Mouse (Mus musculus): Measurements from ENCODE around the gene Yaf2. TPM values are rescaled to one million over a fixed set of nuclear protein-coding genes. Genes with fewer than 3 reads are reported as not detected.
"Not testable (repeated sequence)": the region's sequence is repeated elsewhere in the genome, so short reads cannot be mapped to it uniquely, and the experiment has no call there.

Yaf2 gene
- polyA plus RNA-seq (2015; fragmentation: Nextera tagmentation; extraction: Ambion mirVana) = 56.0 and 59.4 TPM in 2 replicates

DNA sequence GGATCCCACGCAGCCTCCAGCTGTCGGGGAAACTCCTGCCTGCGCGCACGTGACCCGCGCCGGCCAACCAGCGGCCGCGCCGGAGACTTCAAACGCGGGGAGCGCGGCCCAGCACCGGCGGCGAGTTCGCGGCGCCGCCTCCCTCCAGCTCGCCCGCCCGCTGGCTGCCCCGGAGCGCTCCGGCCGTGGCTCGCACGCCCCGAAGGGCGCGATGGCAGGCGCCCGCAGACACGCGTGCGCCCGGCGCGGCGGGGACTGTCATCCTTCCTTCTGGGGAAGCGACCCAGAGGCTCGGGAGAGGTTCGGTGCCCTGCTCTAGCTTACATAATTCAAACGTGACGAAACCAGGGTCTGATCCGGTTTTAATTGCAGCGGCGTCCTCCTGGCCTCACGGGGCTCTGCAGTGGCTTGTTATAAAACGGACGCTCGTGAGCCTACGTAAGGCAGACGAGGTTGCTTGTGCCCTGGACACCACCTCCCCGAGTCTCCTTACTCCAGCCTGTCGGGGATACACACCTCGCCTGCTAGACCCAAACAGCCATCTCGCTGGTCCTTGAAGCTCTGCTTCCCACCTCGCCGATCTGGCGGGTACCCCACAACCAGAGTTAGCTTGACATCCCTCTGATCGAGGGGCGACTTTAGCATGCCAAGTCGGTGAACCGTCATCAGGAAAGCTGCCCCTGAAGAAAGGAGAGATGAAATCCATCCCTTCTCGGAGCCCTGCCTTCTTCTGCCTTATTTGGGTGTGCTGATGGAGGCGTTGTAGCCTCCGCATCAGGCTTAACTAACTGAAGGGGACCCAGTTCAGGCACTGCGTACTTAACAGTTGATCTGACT lies at the start of gene Yaf2:
TSS of gene Yaf2 (minus strand) at position 11 of the 837 bp plus-strand sequence.
- Histone ChIP-seq H3K4me2 (replicated peaks) (peak within 1 kb of the TSS; percentile 89), H3K36me3 (peaks cover 4% of the 10 kb centered on the region; the same call in 1 of the 2 replicates), H3K4me1 (no peaks in the 10 kb centered on the region), H3K9me3 (replicated peaks) (no peaks in the 10 kb centered on the region), H3K27me3 (no peaks in the 10 kb centered on the region), H3K9ac (peak within 1 kb of the TSS; percentile 80), H3K4me3 (replicated peaks) (peak within 1 kb of the TSS; percentile 85), H3K27ac (replicated peaks) (peak within 1 kb of the TSS; percentile 89)
- under 1% methylated on average over 49 of the region's 73 CpGs for WGBS
- ATAC-seq (ENCODE audit: insufficient number of reproducible peaks, low FRiP score, low TSS enrichment, low read depth) = peak; percentile 95

GRCm38 (mm10) chr15:93381337-93381736 lies 44.6 kb upstream of the Yaf2 start:
- no peak overlapping the region for H3K27ac ChIP-seq (replicated peaks)
- H3K9ac ChIP-seq = no peak overlapping the region
- H3K4me3 ChIP-seq (replicated peaks) = no peak overlapping the region
- ATAC-seq (ENCODE audit: insufficient number of reproducible peaks, low FRiP score, low TSS enrichment, low read depth) = no peak
- 67% methylated on average over 5 of the region's 5 CpGs for WGBS
- no peaks in the 10 kb centered on the region for H3K4me1 ChIP-seq
- H3K9me3 ChIP-seq (replicated peaks) = no peaks in the 10 kb centered on the region
- peaks cover 21% of the 10 kb centered on the region for H3K36me3 ChIP-seq
- no peak overlapping the region for H3K4me2 ChIP-seq (replicated peaks)
- no peaks in the 10 kb centered on the region for H3K27me3 ChIP-seq

- 78% methylated on average over 3 of the region's 3 CpGs for WGBS
- no peak overlapping the region for H3K9ac ChIP-seq
- 0 out of 2 replicates have a peak, but pooled peaks cover 5% of the 10 kb centered on the region for H3K36me3 ChIP-seq
- no peak overlapping the region for H3K27ac ChIP-seq (replicated peaks)
- no peaks in the 10 kb centered on the region for H3K9me3 ChIP-seq (replicated peaks)
- no peaks in the 10 kb centered on the region for H3K4me1 ChIP-seq
- H3K4me3 ChIP-seq (replicated peaks) = no peak overlapping the region
- no peak for ATAC-seq (ENCODE audit: insufficient number of reproducible peaks, low FRiP score, low TSS enrichment, low read depth)
- H3K4me2 ChIP-seq (replicated peaks) = no peak overlapping the region
- H3K27me3 ChIP-seq = no peaks in the 10 kb centered on the region
Measured at GRCm38 (mm10) chr15:93379177-93379576, 42.4 kb upstream of the Yaf2 start.

DNA sequence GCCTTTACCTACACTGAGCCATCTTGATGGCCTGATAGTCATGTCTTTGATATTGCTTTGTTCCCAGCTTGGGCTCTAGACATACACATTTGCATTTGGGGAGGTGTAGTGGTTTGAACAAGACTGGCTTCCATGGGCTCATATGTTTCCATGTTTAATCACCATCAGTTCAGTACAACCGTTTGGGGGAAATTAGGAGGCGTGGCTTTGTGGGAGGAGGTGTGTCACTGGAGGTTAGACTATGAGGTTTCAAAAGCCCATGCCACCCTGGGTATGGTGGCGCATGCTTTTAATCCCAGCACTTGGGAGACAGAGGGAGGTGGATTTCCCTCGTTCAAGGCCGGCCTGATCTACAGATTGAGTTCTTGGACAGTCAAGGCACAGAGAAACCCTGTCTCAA lies 39.0 kb upstream of the Yaf2 start:
- Histone ChIP-seq H3K4me1 (no peaks in the 10 kb centered on the region), H3K9ac (no peak overlapping the region), H3K27ac (replicated peaks) (no peak overlapping the region), H3K4me3 (replicated peaks) (no peak overlapping the region), H3K4me2 (replicated peaks) (no peak overlapping the region), H3K9me3 (replicated peaks) (no peaks in the 10 kb centered on the region), H3K27me3 (no peaks in the 10 kb centered on the region), H3K36me3 (no peaks in the 10 kb centered on the region)
- 85% methylated on average over 5 of the region's 5 CpGs for WGBS
- no peak for ATAC-seq (ENCODE audit: insufficient number of reproducible peaks, low FRiP score, low TSS enrichment, low read depth)

DNA sequence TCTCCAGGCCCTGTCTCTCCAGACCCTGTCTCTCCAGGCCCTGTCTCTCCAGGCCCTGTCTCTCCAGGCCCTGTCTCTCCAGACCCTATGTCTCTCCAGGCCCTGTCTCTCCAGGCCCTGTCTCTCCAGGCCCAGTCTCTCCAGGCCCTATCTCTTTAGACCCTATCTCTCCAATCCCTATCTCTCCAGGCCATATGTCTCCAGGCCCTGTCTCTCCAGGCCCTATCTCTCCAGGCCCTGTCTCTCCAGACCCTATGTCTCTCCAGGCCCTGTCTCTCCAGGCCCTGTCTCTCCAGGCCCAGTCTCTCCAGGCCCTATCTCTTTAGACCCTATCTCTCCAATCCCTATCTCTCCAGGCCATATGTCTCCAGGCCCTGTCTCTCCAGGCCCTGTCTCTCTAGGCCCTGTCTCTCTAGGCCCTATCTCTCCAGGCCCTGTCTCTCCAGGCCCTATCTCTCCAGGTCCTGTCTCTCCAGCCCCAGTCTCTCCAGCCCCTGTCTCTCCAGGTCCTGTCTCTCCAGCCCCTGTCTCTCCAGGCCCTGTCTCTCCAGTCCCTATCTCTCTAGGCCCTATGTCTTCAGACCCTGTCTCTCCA lies 35.9 kb upstream of the Yaf2 start:
- not testable (repeated sequence) for H3K9ac ChIP-seq; H3K27me3 ChIP-seq; H3K4me1 ChIP-seq; H3K27ac ChIP-seq (replicated peaks); H3K9me3 ChIP-seq (replicated peaks); H3K36me3 ChIP-seq; ATAC-seq (ENCODE audit: insufficient number of reproducible peaks, low FRiP score, low TSS enrichment, low read depth); H3K4me3 ChIP-seq (replicated peaks); H3K4me2 ChIP-seq (replicated peaks)

GRCm38 (mm10) chr15:93371838-93372237 lies 35.1 kb upstream of the Yaf2 start:
- Histone ChIP-seq H3K4me2 (replicated peaks) (no peak overlapping the region), H3K4me1 (no peaks in the 10 kb centered on the region), H3K4me3 (replicated peaks) (no peak overlapping the region), H3K9ac (no peak overlapping the region), H3K27ac (replicated peaks) (no peak overlapping the region), H3K9me3 (replicated peaks) (no peaks in the 10 kb centered on the region), H3K36me3 (no peaks in the 10 kb centered on the region), H3K27me3 (no peaks in the 10 kb centered on the region)
- no peak for ATAC-seq (ENCODE audit: insufficient number of reproducible peaks, low FRiP score, low TSS enrichment, low read depth)
- 77% methylated on average over 2 of the region's 2 CpGs for WGBS

GRCm38 (mm10) chr15:93368558-93368957 lies 31.8 kb upstream of the Yaf2 start:
- no peak overlapping the region for H3K9ac ChIP-seq
- H3K27ac ChIP-seq (replicated peaks) = no peak overlapping the region
- H3K9me3 ChIP-seq (replicated peaks) = no peaks in the 10 kb centered on the region
- no peaks in the 10 kb centered on the region for H3K27me3 ChIP-seq
- ATAC-seq (ENCODE audit: insufficient number of reproducible peaks, low FRiP score, low TSS enrichment, low read depth) = no peak
- H3K4me2 ChIP-seq (replicated peaks) = no peak overlapping the region
- H3K36me3 ChIP-seq = no peaks in the 10 kb centered on the region
- no peak overlapping the region for H3K4me3 ChIP-seq (replicated peaks)
- WGBS = 56% methylated on average over 9 of the region's 9 CpGs
- no peaks in the 10 kb centered on the region for H3K4me1 ChIP-seq

DNA sequence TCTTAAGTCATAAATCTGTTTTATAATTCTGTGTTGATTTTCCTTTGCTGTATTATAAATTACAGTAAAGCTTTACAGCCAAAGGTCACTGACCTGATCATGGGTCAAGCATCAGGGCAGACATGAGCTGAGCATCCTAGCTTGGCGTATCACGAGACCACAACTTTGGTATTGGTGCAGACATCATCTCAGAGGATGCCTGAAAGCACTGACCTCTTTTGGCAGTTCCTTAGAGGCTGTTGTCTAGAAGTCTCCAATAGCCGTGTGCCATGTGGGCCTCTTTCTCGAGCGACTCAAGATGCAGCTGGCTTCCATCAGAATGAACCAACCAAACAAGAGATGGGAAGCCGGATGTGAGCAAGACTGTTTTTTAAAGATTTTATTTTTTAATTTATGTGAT lies 28.8 kb upstream of the Yaf2 start:
- WGBS = 75% methylated on average over 6 of the region's 6 CpGs
- Histone ChIP-seq H3K4me1 (no peaks in the 10 kb centered on the region), H3K27ac (replicated peaks) (no peak overlapping the region), H3K9me3 (replicated peaks) (no peaks in the 10 kb centered on the region), H3K36me3 (no peaks in the 10 kb centered on the region), H3K27me3 (no peaks in the 10 kb centered on the region), H3K4me3 (replicated peaks) (no peak overlapping the region), H3K9ac (no peak overlapping the region), H3K4me2 (replicated peaks) (no peak overlapping the region)
- ATAC-seq (ENCODE audit: insufficient number of reproducible peaks, low FRiP score, low TSS enrichment, low read depth) = no peak

DNA sequence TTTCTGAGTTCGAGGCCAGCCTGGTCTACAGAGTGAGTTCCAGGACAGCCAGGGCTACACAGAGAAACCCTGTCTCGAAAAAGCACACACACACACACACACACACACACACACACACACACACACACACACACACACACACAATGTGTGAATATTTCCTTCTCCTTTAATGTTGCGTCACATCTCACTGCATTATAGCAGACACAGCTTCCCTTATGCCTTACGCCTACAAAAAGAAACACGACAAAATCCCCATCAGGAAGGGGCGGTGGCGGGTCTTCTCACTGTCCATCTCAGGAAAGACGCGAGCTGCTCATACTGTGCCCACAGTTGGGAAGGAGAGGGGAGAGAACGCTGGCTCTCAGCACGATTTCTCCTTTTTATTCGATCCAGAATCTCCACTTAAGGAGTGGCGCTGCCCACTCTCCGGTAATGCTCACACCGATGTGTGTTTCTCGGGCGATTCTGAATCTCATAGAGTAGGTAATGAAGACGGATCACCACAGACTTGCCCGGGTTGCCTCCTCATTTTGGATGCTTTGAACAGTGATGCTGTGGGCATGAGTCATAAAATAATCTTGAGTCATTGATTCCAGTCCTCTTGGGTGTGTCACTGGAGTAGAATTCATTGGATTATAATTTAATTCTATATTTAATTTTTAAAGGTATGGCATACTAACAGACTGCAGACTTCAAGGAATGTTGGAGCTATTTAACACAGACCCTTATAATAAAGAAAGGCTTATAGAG lies 21.8 kb upstream of the Yaf2 start:
- no peaks in the 10 kb centered on the region for H3K36me3 ChIP-seq
- no peaks in the 10 kb centered on the region for H3K27me3 ChIP-seq
- no peaks in the 10 kb centered on the region for H3K9me3 ChIP-seq (replicated peaks)
- 90% methylated on average over 18 of the region's 19 CpGs for WGBS
- no peak overlapping the region for H3K27ac ChIP-seq (replicated peaks)
- no peak overlapping the region for H3K9ac ChIP-seq
- no peak overlapping the region for H3K4me3 ChIP-seq (replicated peaks)
- no peak for ATAC-seq (ENCODE audit: insufficient number of reproducible peaks, low FRiP score, low TSS enrichment, low read depth)
- no peak overlapping the region for H3K4me2 ChIP-seq (replicated peaks)
- H3K4me1 ChIP-seq = no peaks in the 10 kb centered on the region

DNA sequence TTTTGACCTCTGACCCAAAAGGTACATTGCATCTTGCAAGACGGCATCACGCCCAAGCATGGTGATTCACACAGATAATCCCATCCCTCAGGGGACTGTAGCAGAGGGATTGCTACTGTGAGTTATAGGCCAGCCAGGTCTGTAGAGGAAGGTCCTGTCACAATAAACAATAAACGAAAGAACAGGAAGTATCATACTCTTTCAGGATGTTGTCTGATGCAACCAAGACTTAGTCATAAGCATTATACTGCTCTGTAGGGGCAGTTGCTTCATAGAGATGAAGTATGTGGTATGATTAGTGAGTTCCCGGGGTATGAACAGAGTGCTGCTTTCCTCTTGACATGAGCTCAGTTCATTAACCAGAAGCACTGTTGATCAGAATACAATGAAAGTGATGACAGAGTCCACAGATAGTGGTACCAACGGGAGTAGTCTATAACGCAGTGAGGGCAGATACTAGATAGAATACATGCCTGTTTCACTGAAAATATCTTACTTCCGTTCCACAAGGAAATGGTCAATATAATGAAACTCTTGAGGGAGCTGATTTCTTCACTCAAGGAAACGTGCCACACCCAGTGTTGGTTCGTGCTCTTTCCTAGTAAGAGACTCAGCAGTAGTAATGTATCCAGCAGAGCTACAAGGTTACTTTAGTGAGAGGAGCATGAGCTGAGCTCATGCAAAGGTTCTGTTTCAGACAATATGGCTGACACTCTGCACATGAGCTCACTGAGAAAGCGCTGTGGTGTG lies 4.1 kb upstream of the Yaf2 start:
- no peak overlapping the region for H3K4me3 ChIP-seq (replicated peaks)
- no peak overlapping the region for H3K27ac ChIP-seq (replicated peaks)
- H3K4me2 ChIP-seq (replicated peaks) = no peak overlapping the region
- H3K9ac ChIP-seq = no peak overlapping the region
- ATAC-seq (ENCODE audit: insufficient number of reproducible peaks, low FRiP score, low TSS enrichment, low read depth) = no peak
- no peaks in the 10 kb centered on the region for H3K36me3 ChIP-seq
- no peaks in the 10 kb centered on the region for H3K4me1 ChIP-seq
- 77% methylated on average over 10 of the region's 10 CpGs for WGBS
- H3K9me3 ChIP-seq (replicated peaks) = no peaks in the 10 kb centered on the region
- H3K27me3 ChIP-seq = no peaks in the 10 kb centered on the region

- Histone ChIP-seq H3K27ac (replicated peaks) (peak overlapping the region; percentile 89), H3K4me2 (replicated peaks) (peak overlapping the region; percentile 89), H3K9ac (peak overlapping the region; percentile 80), H3K9me3 (replicated peaks) (no peaks in the 10 kb centered on the region), H3K4me1 (no peaks in the 10 kb centered on the region), H3K4me3 (replicated peaks) (peak overlapping the region; percentile 85), H3K27me3 (no peaks in the 10 kb centered on the region), H3K36me3 (peaks cover 4% of the 10 kb centered on the region; the same call in 1 of the 2 replicates)
- WGBS = 2% methylated on average over 9 of the region's 52 CpGs
- no peak for ATAC-seq (ENCODE audit: insufficient number of reproducible peaks, low FRiP score, low TSS enrichment, low read depth)
Measured at GRCm38 (mm10) chr15:93336658-93336924, 144 bp downstream of the Yaf2 start.
